9 mouse cellular contexts compared by ENCODE assay signal in the genomic region with DNA sequence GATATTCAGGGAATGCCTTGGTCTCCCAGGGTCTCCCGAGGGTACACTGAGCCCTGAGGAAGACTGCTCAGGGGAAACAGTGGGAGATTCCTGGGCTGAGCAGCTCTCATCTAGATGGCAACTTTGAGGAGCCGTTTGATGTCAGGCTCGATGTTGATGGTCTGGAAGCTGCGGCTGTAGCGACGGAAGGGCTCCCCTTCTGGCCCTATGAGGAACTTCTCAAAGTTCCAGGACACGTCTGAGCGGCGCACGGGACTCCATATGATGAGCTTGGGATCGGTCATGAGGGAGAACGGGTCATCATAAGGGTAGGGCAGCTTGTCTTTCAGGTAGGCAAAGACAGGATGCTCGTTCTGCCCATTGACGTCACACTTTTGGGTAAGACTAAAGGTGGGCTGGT. TPM values are rescaled to one million over a fixed set of nuclear protein-coding genes. Genes with fewer than 3 reads are reported as not detected.
"Had no signal": no experiment of that assay in that cellular context is flagged by ENCODE, and none has a peak within 500 bp of the region (broad histone marks: within the 10 kb centered on the region; RNA-seq: fewer than 3 reads in every experiment).

No protein-coding gene starts in this region.

RNA-seq across cellular contexts. Expression of a gene that starts 2.8 kb away (rescaled TPM):
- total RNA-seq: left cerebral cortex, postnatal 4 days had no signal
- polyA plus RNA-seq: kidney, embryonic 14.5 days; liver, embryonic 11.5 days; liver, embryonic 15.5 days; midbrain, embryonic 10.5 days; midbrain, embryonic 13.5 days; neural tube, embryonic 11.5 days; neural tube, embryonic 14.5 days; testis, adult 2 months had no signal
